Mouse (Mus musculus) kidney, adult 11 months (tissue): ENCODE results near the gene Ptov1.
"Not testable (repeated sequence)": the region's sequence is repeated elsewhere in the genome, so short reads cannot be mapped to it uniquely, and the experiment has no call there.

Source experiments
- DNase-seq: peaks from one replicate; pipeline ENCODE4 v3.0.0; 2022

Gene Ptov1

GRCm38 (mm10) chr7:44888256-44889105 lies 18.9 kb upstream of the Ptov1 start:
- DNase-seq, result no peak

DNA sequence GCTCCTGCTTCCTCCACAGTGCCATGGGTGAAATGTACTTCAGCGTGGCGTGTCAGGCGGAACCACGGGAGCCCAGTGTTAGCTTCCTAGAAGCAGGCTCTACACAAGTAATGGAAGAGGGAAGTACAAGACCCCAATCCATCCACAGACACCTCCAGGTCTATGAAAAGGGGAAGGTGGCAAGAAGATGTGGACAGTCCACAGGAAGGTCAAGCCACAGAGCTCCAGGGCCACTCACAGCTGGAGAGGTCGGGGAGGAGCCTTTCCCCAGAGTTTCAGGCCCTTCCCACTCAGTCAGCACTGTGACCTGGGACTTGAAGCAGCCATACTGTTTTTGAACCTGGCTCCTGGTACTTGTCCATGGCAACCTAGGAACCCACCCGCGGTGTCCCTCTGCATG lies 17.4 kb upstream of the Ptov1 start:
- no peak for DNase-seq

DNA sequence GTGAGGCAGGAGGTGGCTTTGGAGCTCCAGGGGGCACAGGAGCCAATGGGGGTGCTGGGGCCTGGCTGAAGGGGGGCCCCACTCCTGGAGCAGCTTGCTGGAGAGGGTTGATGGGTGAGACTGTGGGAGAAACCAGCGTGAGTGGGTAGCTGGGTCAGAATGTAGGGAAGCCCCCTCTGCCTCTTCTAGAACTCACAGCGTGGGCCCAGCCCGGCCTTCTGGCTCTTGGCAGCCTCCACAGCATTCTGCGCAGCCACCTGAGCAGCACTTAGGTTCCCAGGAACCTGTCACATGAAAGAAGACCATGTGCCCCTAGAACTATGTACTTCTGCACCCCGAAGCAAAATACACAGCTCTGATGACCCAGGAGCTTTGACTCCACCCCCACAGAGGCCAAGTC lies 15.0 kb upstream of the Ptov1 start:
- DNase-seq, result no peak

DNA sequence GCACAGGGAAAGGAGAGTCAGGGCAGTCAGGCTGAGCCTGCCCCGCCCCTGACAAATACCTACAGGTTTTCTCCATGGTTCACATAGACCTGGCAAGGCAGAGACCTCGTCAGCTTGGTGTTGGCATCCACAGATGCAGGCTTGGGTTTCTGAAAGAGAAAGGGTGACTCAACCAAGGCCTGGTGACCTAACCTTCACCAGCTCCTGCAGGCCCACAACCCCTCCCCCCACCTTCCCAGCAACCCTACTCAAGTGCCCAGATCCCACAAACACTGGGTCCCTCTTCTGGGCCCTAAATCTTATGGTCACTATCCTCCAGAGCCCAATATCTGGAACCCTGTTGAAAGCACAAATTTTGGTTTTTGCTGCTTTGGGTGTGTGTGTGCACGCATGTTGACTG lies 13.4 kb upstream of the Ptov1 start:
- DNase-seq, result no peak

GRCm38 (mm10) chr7:44877833-44878232 lies 8.2 kb upstream of the Ptov1 start:
- DNase-seq, result no peak

DNA sequence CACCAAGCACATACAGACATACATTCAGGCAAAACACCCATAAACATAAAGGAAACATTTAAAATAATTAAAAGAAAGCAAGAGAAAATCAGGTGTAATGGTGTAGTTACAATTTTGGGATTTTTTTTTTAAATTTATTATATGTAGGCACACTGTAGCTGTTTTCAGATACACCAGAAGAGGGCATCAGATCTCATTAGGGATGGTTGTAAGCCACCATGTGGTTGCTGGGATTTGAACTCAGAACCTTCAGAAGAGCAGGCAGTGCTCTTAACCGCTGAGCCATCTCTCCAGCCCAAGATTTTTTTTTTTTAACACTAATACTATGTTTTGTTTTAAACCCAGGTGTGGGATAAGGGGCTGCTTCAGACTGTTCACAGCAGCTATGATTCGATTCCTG lies 2.2 kb upstream of the Ptov1 start:
- DNase-seq, result not testable (repeated sequence)

GRCm38 (mm10) chr7:44871181-44871580 lies 1.6 kb upstream of the Ptov1 start:
- peak; percentile 4 for DNase-seq

GRCm38 (mm10) chr7:44870614-44871013 lies 1.0 kb upstream of the Ptov1 start:
- peak; percentile 22 for DNase-seq

DNA sequence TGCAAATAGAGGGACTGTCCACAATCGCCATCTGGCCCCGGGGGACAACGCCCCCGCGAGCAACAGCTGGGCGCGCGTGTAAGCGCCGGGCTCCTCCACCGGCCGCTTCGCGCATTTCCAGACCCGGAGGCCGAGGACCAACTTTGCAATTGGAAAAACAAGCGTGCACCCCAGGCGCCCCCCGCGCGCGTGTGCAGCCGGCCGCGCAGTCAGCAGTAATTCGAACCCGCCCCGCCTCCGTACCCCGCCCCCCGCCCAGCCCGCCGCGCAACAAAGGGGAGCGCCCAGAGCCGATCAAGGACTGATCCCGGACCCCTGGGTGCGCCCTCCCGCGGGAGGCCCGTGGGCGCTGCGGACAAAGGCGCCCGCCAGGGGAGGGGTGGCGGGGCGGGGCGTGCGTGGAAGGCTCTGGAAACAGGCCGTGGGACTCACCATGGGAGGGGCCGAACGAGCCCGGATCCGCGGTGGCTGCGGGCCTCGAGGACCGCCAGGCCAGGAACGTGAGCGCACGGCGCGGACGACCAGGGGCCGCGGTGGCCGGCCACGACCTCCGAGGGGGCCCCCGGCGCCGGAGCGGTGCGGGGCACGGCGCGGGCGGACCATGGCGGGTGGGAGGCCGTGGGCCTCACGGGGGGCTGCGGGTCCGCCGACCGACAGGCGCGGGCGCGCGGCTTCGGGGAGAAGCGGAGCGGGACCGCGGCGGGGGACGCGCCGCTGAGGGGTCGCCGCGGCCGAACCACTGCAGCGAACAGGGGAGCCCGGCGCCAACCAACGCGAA lies 480 bp downstream of the Ptov1 start:
- DNase-seq, result peak; percentile 67

DNA sequence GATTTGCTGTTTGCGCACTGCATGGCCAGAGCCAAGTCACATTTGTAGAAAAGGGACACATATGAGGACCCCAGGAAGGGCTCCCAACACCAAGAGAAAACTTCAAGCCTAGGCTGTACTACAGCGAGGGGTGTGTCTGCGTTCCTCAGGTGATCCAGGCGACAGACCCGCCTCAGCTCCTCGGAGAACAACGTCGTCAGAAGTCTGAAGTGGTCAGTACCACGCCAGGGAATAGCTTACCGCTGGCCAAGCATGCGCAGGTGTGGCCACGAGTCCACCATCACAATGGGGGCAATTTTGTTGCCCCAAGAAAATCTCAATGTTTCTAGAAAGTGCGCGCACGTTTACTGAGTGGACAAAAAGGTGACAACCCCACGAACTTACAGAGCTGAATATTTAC lies 1.1 kb downstream of the Ptov1 start:
- DNase-seq, result peak; percentile 44

- peak; percentile 14 for DNase-seq
Observed at GRCm38 (mm10) chr7:44867802-44868201, 1.8 kb downstream of the Ptov1 start.

GRCm38 (mm10) chr7:44867010-44867702 lies 2.4 kb downstream of the Ptov1 start:
- DNase-seq, result peak; percentile 31

DNA sequence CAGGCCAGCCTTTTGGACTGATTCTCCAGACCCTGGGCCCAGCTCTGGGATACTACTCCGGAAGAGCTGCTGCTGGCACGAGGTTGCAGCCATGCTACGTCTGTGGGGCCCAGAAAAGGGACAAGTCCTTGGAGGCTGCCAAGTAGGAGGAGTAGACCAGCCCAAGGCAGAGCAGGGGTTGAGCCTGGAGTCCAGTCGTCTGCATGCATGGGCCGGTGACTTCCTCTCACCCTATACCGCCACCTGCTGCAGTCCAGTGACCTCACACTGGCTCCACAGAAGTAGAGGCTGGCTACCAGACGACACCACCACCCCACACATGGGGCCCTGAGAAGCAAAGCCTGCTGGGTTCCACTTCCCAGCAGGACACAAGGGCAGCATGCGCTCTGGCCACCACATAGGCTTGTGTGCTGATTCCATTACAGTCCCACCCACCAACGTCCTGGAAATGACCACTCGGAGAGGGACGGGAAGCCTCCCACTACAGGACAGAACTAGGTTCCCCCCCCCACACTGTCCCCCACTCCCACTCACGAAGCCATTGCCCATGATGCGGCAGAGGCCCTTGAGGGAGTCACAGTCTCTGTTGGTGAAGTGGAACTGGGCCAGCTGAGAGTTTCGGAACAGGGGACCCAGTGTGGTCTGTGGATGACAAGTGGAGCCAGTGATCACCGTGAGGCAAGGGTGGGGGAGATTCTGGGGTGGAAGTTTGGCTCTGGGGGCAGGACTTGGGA lies 3.1 kb downstream of the Ptov1 start:
- DNase-seq, result peak; percentile 82

- peak; percentile 15 for DNase-seq
Observed at GRCm38 (mm10) chr7:44864595-44865542, 4.7 kb downstream of the Ptov1 start.

GRCm38 (mm10) chr7:44863982-44864494 lies 5.5 kb downstream of the Ptov1 start:
- no peak for DNase-seq

GRCm38 (mm10) chr7:44863210-44863609 lies 6.4 kb downstream of the Ptov1 start:
- no peak for DNase-seq

- no peak for DNase-seq
Observed at GRCm38 (mm10) chr7:44862434-44862833, 7.2 kb downstream of the Ptov1 start.

DNA sequence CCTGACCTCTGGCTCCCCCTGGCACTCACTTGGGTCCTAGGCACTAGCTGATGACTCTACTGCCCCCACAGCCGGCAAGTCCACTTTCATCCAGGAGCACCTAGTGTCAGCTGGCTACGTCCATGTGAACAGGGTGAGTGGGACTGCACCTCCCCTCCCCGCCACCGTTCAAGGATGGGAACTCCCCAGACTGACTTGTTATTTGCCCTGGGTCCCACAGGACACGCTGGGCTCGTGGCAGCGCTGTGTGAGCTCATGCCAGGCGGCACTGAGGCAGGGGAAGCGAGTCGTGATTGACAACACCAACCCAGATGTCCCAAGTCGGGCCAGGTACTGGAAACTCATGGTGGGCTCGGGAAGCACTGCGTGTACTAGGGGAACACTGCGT lies 8.2 kb downstream of the Ptov1 start:
- no peak for DNase-seq

- DNase-seq, result no peak
Observed at GRCm38 (mm10) chr7:44860576-44861428, 8.8 kb downstream of the Ptov1 start.

DNA sequence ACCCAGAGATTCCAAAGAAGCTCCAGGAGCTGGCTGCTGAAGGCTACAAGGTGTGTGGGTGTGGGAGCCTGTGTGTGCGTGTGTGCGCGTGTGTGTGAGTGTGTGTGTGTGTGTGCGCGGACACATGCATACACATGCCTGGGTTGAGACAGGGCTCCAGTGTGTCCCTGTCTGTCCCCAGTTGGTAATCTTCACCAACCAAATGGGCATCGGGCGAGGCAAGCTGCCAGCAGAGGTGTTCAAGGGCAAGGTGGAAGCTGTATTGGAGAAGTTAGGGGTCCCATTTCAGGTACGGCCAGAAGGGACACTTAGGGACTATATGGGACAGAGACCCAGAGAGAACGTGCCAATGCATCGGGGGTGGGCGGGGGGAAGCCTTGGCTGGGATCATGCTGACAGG lies 9.7 kb downstream of the Ptov1 start:
- DNase-seq, result no peak
